Mouse (Mus musculus): ENCODE measurements around the gene Zdhhc14.

GRCm38 (mm10) chr17:5595068-5595467 lies 102.7 kb downstream of the Zdhhc14 start:
- TF ChIP-seq POLR2A (IDR thresholded peaks at IDR 0.05; ENCODE audit: borderline replicate concordance, insufficient read depth, low read length): no peak
- TF ChIP-seq CTCF (IDR thresholded peaks at IDR 0.05; ENCODE audit: borderline replicate concordance, insufficient read depth, low read depth, low read length): no peak

Data from cerebellum, adult 2 months (tissue).